Mouse (Mus musculus) bone marrow, adult 2 months (tissue): ENCODE measurements around the gene Rap1gap.

Experiments used
- CTCF ChIP-seq: fragments of 200-500 bp; IDR thresholded peaks from 2 replicates; pipeline ENCODE4 v1.5.1; 2011; ENCODE audit warnings: low read length, control low read depth; ENCODE audit not compliant: control insufficient read depth, insufficient read depth
- POLR2A ChIP-seq: fragments of 200-500 bp; IDR thresholded peaks from 2 replicates; pipeline ENCODE4 v1.6.1; 2011; ENCODE audit warnings: low read depth, mild to moderate bottlenecking, control low read depth, low read length, borderline replicate concordance; ENCODE audit not compliant: control insufficient read depth

DNA sequence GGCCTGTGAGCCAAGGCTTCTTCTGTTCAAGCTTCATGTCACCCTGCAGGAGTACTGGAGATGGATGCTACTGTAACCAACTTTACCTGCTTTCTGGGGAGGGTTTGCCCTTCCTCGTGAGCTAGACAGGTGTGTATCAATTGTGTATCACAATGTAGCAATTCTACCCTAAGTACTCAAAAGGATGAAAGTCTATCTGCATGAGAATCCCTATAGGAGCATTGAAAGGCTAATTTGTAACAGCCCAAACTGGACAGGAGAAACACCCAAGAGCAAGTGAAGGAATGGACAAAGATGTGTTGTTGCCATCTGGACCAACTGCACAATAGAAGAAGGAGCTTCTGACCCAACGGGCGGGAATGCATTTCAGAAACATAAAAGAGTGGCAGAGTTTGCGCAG lies 113.3 kb downstream of the Rap1gap start:
- TF ChIP-seq POLR2A (no peak), CTCF (no peak)
